Mouse (Mus musculus) spleen, adult 2 months (tissue): ENCODE data around the gene Tcstv3. TPM values are rescaled to one million over a fixed set of nuclear protein-coding genes. Genes with fewer than 3 reads are reported as not detected.
A peak's percentile ranks its signal among the peaks of the same experiment; 100 is the strongest.

ENCODE experiments used
- DNase-seq, 2 experiments: peaks; one replicate each; pipeline versions ENCODE4 v3.0.0 to v3.0.0-alpha.2; 2012 to 2021; ENCODE audit warnings: low spot score in 2 of 2, low read depth in 1 of 2
- H3K27ac ChIP-seq: fragments of 200-500 bp; 2 replicates; pipeline ENCODE4 v1.5.1; 2012; ENCODE audit warnings: low read length, inconsistent platforms; ENCODE audit not compliant: insufficient read depth
- H3K27me3 ChIP-seq: fragments of 200-500 bp; 2 replicates; pipeline ENCODE4 v1.6.1; 2012; ENCODE audit warnings: mild to moderate bottlenecking, moderate library complexity, low read length, inconsistent platforms; ENCODE audit not compliant: control insufficient read depth, insufficient read depth
- H3K36me3 ChIP-seq: fragments of 200-500 bp; 2 replicates; pipeline ENCODE4 v1.6.1; 2012; ENCODE audit warnings: mild to moderate bottlenecking, low read length, inconsistent platforms; ENCODE audit not compliant: control insufficient read depth, insufficient read depth
- H3K4me1 ChIP-seq: fragments of 200-500 bp; 2 replicates; pipeline ENCODE4 v1.6.1; 2011; ENCODE audit warnings: inconsistent platforms; ENCODE audit not compliant: control insufficient read depth, insufficient read depth, insufficient read length
- H3K4me3 ChIP-seq: fragments of 200-500 bp; 2 replicates; pipeline ENCODE4 v1.5.1; 2011; ENCODE audit warnings: mild to moderate bottlenecking, inconsistent platforms; ENCODE audit not compliant: insufficient read depth, insufficient read length; ENCODE audit errors: extremely low read depth
- CTCF ChIP-seq: fragments of 200-500 bp; IDR thresholded peaks from 2 replicates; pipeline ENCODE4 v1.5.1; 2011; ENCODE audit warnings: mild to moderate bottlenecking, inconsistent platforms; ENCODE audit not compliant: insufficient read depth, insufficient read length, insufficient replicate concordance; ENCODE audit errors: extremely low read depth
- POLR2A ChIP-seq: fragments of 200-500 bp; IDR thresholded peaks from 2 replicates; pipeline ENCODE4 v1.6.1; 2011; ENCODE audit warnings: low read depth, low read length, inconsistent platforms
- WGBS: fragments of 180-500 bp; shearing (Covaris S2); methylation state at CpG from one replicate; pipeline ENCODE4 v1.1.7; 2018; 5-methylcytosine and 5-hydroxymethylcytosine counted together
- polyA plus RNA-seq: library from polyadenylated mRNA; depleted of rRNA; stranded (reverse); fragments of >200 nt; gene quantifications from 2 replicates; pipeline ENCODE4 v1.2.3, GENCODE M21; 2012; rRNA removed

The Tcstv3 gene
- polyA plus RNA-seq, 1 experiment: not detected

DNA sequence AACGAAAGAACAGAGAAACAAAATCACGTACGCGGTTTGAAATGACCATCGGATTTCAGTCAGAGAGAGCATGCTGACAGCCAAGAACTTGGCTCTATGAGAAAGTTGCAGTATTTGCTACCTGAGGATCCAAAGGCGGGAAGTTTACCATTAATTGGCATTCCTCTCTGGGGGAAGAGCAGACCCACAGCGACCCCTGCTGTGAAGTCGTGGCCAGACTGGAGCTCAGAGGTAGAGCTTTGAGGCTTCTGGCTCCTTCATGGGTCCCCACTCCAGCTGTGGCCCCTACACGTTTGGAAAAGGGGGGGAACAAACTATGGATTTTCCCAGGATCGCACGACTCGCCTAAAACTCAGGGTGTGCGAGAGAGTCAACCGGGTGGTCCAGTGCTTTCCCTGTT is 3.1 kb upstream of the Tcstv3 start:
- no peak for TF ChIP-seq POLR2A
- peak; percentile 82; the same call in 1 of the 2 replicates for TF ChIP-seq CTCF
- DNase-seq: no peak
- H3K4me3 ChIP-seq: no peak overlapping the region
- no peaks in the 10 kb centered on the region; the same call in 1 of the 2 replicates for H3K36me3 ChIP-seq
- H3K4me1 ChIP-seq: no peaks in the 10 kb centered on the region
- H3K27me3 ChIP-seq: no peaks in the 10 kb centered on the region
- WGBS: 52% methylated on average over 14 of the region's 14 CpGs
- no peak overlapping the region for H3K27ac ChIP-seq

DNA sequence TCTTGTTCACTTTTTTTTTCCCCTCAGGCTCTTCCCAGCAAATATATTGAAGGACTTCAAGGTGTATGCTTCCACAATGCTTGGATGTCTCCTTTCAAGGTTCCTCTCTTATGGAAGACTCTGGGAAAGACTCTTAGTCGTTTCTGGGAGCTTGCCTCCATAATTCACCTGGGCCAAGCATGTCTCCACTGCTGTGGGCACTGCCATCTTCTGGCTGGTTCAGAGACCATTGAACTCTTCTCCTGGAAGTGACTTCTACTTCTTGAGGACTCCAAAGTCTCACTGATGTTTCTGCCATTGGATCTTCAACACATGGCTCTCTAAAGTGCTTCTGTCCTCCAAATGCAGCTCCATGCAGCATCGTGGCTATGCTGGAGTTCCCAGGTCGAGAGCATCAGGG is 3.5 kb downstream of the Tcstv3 start:
- WGBS: 73% methylated on average over 3 of the region's 3 CpGs
- no peak for TF ChIP-seq POLR2A
- TF ChIP-seq CTCF: no peak
- DNase-seq: no peak

DNA sequence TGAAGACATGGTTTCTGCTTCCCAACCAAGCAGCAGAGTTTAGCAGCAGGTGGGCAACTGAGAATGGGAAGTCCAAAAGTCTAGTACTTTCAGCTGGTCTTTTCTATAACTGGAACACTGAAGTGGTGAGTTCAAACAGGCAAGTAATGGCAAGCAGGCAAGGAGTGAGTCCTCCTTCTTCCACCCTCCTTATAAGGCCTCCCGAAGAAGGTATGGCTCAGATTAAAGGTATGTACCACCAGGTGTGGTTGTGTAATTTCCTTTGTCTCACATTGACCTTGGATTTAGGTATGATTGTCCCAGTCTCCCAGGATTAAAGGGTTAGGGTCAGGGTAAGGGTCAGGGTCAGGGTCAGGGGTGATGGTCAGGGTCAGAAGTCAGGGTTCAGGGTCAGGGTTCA is 4.0 kb downstream of the Tcstv3 start:
- no peak for TF ChIP-seq CTCF
- TF ChIP-seq POLR2A: no peak
- WGBS: 97% methylated on average over 1 of the region's 1 CpGs
- Histone ChIP-seq H3K27ac (no peak overlapping the region), H3K4me1 (no peaks in the 10 kb centered on the region), H3K27me3 (no peaks in the 10 kb centered on the region), H3K4me3 (no peak overlapping the region), H3K36me3 (no peaks in the 10 kb centered on the region)
- DNase-seq: no peak

More for the DNA sequence above, 3.5 kb downstream of the Tcstv3 start:
- H3K27ac ChIP-seq: no peak overlapping the region
- no peak overlapping the region for H3K4me3 ChIP-seq
- no peaks in the 10 kb centered on the region for H3K36me3 ChIP-seq
- H3K27me3 ChIP-seq: no peaks in the 10 kb centered on the region
- H3K4me1 ChIP-seq: no peaks in the 10 kb centered on the region

Other genes starting within 250 kb of the Tcstv3 start
- gene Gm20767, start 176.6 kb upstream of the Tcstv3 start, polyA plus RNA-seq: not detected in 2 replicates
- not detected in 2 replicates for gene Gm21818, start 144.4 kb upstream of the Tcstv3 start, polyA plus RNA-seq
- gene Gm21762, start 100.9 kb upstream of the Tcstv3 start, polyA plus RNA-seq: 5.0 and 7.0 TPM in 2 replicates
- gene Gm21731, start 77.8 kb upstream of the Tcstv3 start, polyA plus RNA-seq: not detected in 2 replicates
- gene AF067061, start 53.8 kb upstream of the Tcstv3 start, polyA plus RNA-seq: 0.40 and 0.55 TPM in 2 replicates
- 3.7 and 4.2 TPM in 2 replicates for gene BC147527, start 16.5 kb upstream of the Tcstv3 start, polyA plus RNA-seq